Mouse (Mus musculus) testis, adult 2 months (tissue): Measurements from ENCODE around the gene Fem1a.
"Not testable (repeated sequence)": the region's sequence is repeated elsewhere in the genome, so short reads cannot be mapped to it uniquely, and the experiment has no call there.

Experiments used
- CTCF ChIP-seq: fragments of 200-500 bp; IDR thresholded peaks from 2 replicates; pipeline ENCODE4 v1.5.1; 2012; ENCODE audit warnings: low read depth, mild to moderate bottlenecking, inconsistent platforms, low read length, moderate library complexity; ENCODE audit not compliant: control insufficient read depth, insufficient read depth, insufficient replicate concordance
- POLR2A ChIP-seq: fragments of 200-500 bp; IDR thresholded peaks from 2 replicates; pipeline ENCODE4 v1.6.1; 2012; ENCODE audit warnings: low read depth, mild to moderate bottlenecking, inconsistent platforms, low read length, moderate library complexity; ENCODE audit not compliant: control insufficient read depth

DNA sequence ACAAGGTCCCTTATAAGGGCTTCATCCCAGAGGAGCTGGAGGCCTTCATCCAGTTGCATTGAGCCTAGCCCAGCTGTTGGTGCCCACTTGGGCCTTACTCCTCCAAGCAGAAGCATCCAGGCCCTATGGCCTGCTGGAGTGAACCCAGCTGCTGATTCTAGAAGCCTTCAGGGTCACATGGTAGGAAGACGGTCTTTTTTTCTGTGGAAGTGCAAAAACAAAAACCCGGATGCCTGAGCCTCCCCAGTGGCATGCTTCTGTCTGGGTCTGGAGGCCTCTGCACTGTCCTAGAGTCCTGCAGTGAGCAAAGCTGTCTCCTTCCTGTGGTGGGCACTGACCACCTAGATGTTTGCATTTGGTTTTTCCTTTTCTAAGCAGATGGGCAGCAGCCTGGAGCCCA lies 2.2 kb downstream of the Fem1a start:
- TF ChIP-seq POLR2A, CTCF: not testable (repeated sequence)
